Mouse (Mus musculus) heart, adult 2 months (tissue): ENCODE measurements around the gene Rho.

Experiments
- CTCF ChIP-seq: fragments of 200-600 bp; IDR thresholded peaks from 2 replicates; pipeline ENCODE4 v1.8.1; 2022; ENCODE audit warnings: antibody characterized with exemption, mild to moderate bottlenecking, moderate library complexity
- POLR2A ChIP-seq: fragments of 200-500 bp; IDR thresholded peaks from 2 replicates; pipeline ENCODE4 v1.6.1; 2011; ENCODE audit warnings: mild to moderate bottlenecking, low read depth, low read length, control low read depth; ENCODE audit not compliant: insufficient read depth

GRCm38 (mm10) chr6:115911763-115912162 is 19.8 kb upstream of the Rho start:
- TF ChIP-seq POLR2A = no peak
- no peak for TF ChIP-seq CTCF
